Mouse (Mus musculus) heart, embryonic 12.5 days (tissue): ENCODE results near the gene Synj2. TPM values are rescaled to one million over a fixed set of nuclear protein-coding genes. Genes with fewer than 3 reads are reported as not detected.
A peak's percentile ranks its signal among the peaks of the same experiment; 100 is the strongest.

ENCODE experiments used
- ATAC-seq: fragments of 200-750 bp; cut with Nextera tagmentation; 2 replicates; pipeline ENCODE4 v1.8.0; 2017; ENCODE audit warnings: moderate TSS enrichment, moderate library complexity; ENCODE audit not compliant: insufficient number of reproducible peaks, low FRiP score
- H3K27ac ChIP-seq: fragments of 300-500 bp; sonication (generic); 2 replicates; pipeline ENCODE4 v1.5.1; 2016; ENCODE audit warnings: mild to moderate bottlenecking, moderate library complexity; ENCODE audit not compliant: poor library complexity, severe bottlenecking
- H3K27me3 ChIP-seq: fragments of 300-500 bp; sonication (generic); replicated peaks from 2 replicates; pipeline ENCODE4 v1.6.1; 2016; ENCODE audit warnings: mild to moderate bottlenecking, moderate library complexity
- H3K36me3 ChIP-seq: fragments of 300-500 bp; sonication (generic); 2 replicates; pipeline ENCODE4 v1.6.1; 2016; ENCODE audit warnings: mild to moderate bottlenecking, moderate library complexity
- H3K4me1 ChIP-seq: fragments of 300-500 bp; sonication (generic); replicated peaks from 2 replicates; pipeline ENCODE4 v1.6.1; 2016; ENCODE audit warnings: mild to moderate bottlenecking
- H3K4me2 ChIP-seq: fragments of 300-500 bp; sonication (generic); 2 replicates; pipeline ENCODE4 v1.6.1; 2016; ENCODE audit warnings: mild to moderate bottlenecking, moderate library complexity
- H3K4me3 ChIP-seq: fragments of 300-500 bp; sonication (generic); 2 replicates; pipeline ENCODE4 v1.5.1; 2016; ENCODE audit warnings: mild to moderate bottlenecking
- H3K9ac ChIP-seq: fragments of 300-500 bp; sonication (generic); 2 replicates; pipeline ENCODE4 v1.6.1; 2016; ENCODE audit warnings: mild to moderate bottlenecking, moderate library complexity
- H3K9me3 ChIP-seq: fragments of 300-500 bp; sonication (generic); replicated peaks from 2 replicates; pipeline ENCODE4 v1.6.1; 2016; ENCODE audit warnings: mild to moderate bottlenecking, moderate library complexity
- WGBS: fragments of 180-500 bp; shearing (Covaris S2); methylation state at CpG from one replicate; pipeline ENCODE4 v1.1.7; 2016; 5-methylcytosine and 5-hydroxymethylcytosine counted together
- polyA plus RNA-seq: library from polyadenylated mRNA; unstranded; fragments of >200 nt; fragmentation: Nextera tagmentation; extraction: Ambion mirVana; gene quantifications from 2 replicates; pipeline ENCODE4 v1.2.1, GENCODE M21; 2016

The Synj2 gene
- polyA plus RNA-seq, 1 experiment from 2014 or later = 3.9 TPM

DNA sequence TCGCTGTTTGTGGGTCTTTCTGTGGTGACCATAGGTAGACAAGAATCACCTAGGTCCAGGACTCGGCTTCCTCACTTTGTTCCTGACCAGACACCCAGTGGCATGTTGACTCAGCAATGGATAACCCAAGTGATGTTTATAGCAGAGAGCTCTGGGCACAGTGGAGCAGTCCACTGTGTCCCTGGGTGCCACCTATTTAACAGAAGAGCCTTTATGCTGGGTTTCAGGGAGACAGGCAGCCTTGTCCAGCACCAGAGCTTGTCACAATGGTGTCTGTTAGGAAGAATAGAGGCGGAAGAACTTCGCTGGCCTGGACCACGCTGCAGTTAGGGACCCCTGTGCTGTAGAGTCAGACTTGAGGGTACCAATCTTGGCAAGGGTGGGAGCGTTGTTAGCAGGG lies 61.5 kb downstream of the Synj2 start:
- no peak overlapping the region for H3K27ac ChIP-seq
- 90% methylated on average over 6 of the region's 6 CpGs for WGBS
- no peak for ATAC-seq

DNA sequence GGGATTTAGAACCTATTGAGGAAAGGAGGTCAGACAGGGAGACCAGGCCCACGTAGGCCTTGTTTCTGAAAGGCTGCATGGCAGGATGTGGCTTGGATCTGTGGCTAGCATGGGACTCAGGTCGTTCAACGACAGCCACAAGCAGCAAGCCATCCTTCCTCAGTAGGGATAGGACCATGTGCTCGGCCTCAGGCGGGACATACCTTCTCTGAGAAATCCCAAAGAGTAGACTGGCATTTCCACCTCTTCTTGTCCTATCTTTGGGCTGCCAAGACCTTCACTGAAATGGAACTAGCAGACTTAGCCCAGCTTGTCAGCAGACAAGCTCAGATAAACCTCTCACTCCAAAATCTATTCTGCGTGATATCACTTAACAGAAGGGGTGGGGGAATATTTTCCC lies 62.6 kb downstream of the Synj2 start:
- ATAC-seq = no peak
- Histone ChIP-seq H3K9me3 (no peaks in the 10 kb centered on the region), H3K4me3 (no peak overlapping the region), H3K4me1 (peaks cover 73% of the 10 kb centered on the region), H3K4me2 (no peak overlapping the region), H3K27me3 (no peaks in the 10 kb centered on the region), H3K36me3 (0 out of 2 replicates have a peak, but pooled peaks cover 3% of the 10 kb centered on the region), H3K27ac (peak overlapping the region; percentile 12; the same call in 1 of the 2 replicates), H3K9ac (no peak overlapping the region)
- 53% methylated on average over 6 of the region's 6 CpGs for WGBS

More for the DNA sequence above, 61.5 kb downstream of the Synj2 start:
- Histone ChIP-seq H3K9me3 (no peaks in the 10 kb centered on the region), H3K4me1 (peaks cover 73% of the 10 kb centered on the region), H3K36me3 (0 out of 2 replicates have a peak, but pooled peaks cover 3% of the 10 kb centered on the region), H3K4me2 (no peak overlapping the region), H3K4me3 (no peak overlapping the region), H3K9ac (no peak overlapping the region), H3K27me3 (no peaks in the 10 kb centered on the region)

DNA sequence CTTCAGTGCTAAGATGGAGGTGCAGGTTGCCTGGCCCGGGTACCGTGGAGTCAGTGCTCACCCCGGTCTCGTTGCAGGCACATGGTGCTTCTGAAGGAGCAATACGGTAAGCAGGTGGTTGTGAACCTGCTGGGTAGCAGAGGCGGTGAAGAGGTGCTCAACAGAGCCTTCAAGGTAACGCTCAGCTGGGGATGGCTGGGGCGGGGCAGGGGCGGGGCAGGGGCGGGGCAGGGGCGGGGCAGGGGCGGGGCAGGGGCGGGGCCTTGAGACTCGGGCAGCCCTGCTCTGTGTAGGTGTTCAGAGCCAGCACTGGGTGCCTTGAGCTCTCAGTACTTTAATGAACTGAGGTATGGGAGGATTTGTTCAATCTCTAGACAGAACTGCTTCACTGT lies 64.2 kb downstream of the Synj2 start:
- 14% methylated on average over 14 of the region's 14 CpGs for WGBS
- Histone ChIP-seq H3K4me2 (peak overlapping the region; percentile 18; the same call in 1 of the 2 replicates), H3K4me1 (peaks cover 70% of the 10 kb centered on the region), H3K9ac (no peak overlapping the region), H3K27ac (peak overlapping the region; percentile 65; the same call in 1 of the 2 replicates), H3K27me3 (no peaks in the 10 kb centered on the region), H3K4me3 (no peak overlapping the region), H3K36me3 (0 out of 2 replicates have a peak, but pooled peaks cover 12% of the 10 kb centered on the region), H3K9me3 (no peaks in the 10 kb centered on the region)
- ATAC-seq = peak; percentile 41; the same call in 1 of the 2 replicates

DNA sequence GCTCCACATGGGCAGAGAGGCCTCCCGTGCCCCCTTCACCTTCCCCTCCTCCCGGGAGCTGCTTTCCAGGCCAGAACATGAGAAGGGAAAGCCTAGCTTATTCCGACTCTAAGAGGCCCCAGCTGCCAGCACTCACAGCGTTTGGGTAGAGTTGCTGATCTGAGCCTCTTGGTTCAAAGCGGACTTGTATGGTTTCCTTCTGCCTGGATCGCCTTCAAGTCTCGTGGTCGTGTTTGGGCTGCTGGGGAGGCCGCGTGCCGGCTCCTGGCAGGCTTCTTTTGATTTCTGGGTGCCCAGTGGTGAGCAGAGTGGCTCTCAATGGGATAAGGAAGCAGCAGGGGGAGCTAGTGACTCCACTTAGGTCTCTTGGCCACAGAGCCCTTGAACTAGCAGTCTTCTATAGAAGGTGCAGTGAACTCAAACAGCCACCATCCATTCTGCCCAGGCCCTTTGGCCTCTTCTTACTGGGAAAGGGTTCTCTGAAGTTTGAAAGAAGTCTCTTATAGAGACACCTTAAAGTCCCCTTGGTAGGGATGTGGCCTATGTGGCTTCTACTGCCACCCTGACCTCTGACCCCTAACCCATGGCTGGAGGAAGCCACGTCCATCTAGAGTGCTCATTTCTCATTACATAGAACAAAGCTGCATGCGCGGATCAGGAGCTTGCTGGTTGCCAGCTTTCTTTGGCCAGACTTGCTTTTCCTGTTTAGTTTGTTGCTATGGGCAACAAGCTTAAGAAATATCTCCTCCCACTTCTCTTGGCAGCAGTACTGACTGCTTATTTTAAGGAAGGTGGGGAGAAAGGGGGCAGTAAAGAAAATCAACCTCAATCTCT lies 64.8 kb downstream of the Synj2 start:
- Histone ChIP-seq H3K4me2 (peak overlapping the region; percentile 18; the same call in 1 of the 2 replicates), H3K36me3 (peaks cover 18% of the 10 kb centered on the region; the same call in 1 of the 2 replicates), H3K4me3 (no peak overlapping the region), H3K27me3 (no peaks in the 10 kb centered on the region), H3K9ac (no peak overlapping the region), H3K9me3 (no peaks in the 10 kb centered on the region), H3K4me1 (peaks cover 70% of the 10 kb centered on the region), H3K27ac (peak overlapping the region; percentile 65)
- 35% methylated on average over 14 of the region's 14 CpGs for WGBS
- ATAC-seq = peak; percentile 56

DNA sequence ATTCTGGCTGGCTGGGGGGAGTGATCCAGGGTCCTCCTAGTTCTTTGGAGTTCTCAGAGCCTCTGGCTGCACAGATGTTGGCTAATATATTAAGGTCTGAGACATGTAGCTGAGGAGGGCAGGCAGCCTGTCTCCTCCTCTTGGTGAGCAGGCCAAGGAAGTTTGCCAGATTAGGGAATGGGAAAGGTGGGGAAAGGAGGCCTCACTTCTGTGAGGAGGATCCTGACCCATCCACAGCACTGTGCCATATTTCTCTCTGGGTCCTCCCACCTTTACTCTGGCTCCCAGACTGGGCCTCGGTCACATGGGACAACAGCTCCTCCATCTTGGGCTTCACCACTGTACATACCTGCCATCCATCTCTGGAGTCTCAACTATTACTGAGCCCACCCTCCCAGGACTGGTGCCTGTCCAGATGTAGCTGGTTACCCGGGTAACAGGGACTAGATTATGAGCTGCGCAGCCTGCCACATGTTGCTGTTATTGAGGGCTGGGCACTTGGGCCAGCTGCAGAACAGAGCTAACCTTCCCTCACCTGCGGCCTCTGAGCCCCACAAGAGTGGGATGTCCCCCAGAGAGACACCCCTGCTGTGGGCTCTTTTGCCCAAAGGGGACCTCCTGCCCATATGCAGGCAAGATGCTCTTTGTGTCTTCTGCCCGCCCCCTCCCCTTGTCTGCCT lies 66.2 kb downstream of the Synj2 start:
- no peak overlapping the region for H3K9ac ChIP-seq
- H3K27me3 ChIP-seq = no peaks in the 10 kb centered on the region
- 83% methylated on average over 5 of the region's 5 CpGs for WGBS
- no peak overlapping the region for H3K27ac ChIP-seq
- peaks cover 57% of the 10 kb centered on the region for H3K4me1 ChIP-seq
- H3K9me3 ChIP-seq = no peaks in the 10 kb centered on the region
- H3K4me2 ChIP-seq = no peak overlapping the region
- no peak for ATAC-seq
- H3K36me3 ChIP-seq = peaks cover 19% of the 10 kb centered on the region; the same call in 1 of the 2 replicates
- no peak overlapping the region for H3K4me3 ChIP-seq

DNA sequence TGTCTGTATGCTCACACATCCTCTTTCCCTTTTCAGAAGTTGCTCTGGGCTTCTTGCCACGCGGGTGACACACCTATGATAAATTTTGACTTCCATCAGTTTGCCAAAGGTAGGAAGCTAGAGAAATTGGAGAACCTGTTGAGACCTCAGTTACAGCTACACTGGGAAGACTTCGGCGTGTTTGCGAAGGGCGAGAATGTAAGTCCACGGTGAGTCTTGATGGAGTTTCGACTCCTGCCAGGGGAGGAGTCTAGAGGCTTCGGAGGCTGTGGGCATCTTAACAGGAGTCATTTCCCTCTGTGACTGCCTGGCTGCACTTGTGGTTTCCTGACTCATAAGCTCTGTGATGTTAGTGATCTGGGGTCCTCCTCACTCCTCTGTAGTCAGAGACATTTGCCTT lies 66.8 kb downstream of the Synj2 start:
- Histone ChIP-seq H3K36me3 (peaks cover 19% of the 10 kb centered on the region; the same call in 1 of the 2 replicates), H3K4me2 (no peak overlapping the region), H3K9me3 (no peaks in the 10 kb centered on the region), H3K27ac (no peak overlapping the region), H3K4me1 (peaks cover 51% of the 10 kb centered on the region), H3K9ac (no peak overlapping the region), H3K27me3 (no peaks in the 10 kb centered on the region), H3K4me3 (no peak overlapping the region)
- no peak for ATAC-seq
- WGBS = 74% methylated on average over 9 of the region's 9 CpGs

DNA sequence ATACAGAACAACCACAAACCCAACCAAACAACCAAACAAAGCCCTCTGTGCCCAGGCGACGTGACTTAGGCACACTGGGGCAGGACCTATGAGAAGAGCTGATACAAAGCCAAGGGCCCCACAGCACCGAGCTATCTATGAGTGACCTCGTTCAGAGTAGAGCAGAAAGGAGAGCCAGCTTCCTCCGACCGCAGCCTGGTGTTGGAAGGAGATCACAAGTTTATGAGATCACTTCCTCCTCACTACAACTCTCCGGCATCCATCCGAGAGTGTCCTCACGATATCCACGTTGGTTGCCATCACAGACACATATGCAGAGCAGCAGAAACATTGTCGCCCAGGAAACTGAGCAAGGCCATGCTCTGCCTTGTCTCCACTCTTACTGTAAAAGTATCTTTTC lies 67.5 kb downstream of the Synj2 start:
- Histone ChIP-seq H3K4me1 (peaks cover 51% of the 10 kb centered on the region), H3K27me3 (no peaks in the 10 kb centered on the region), H3K9ac (no peak overlapping the region), H3K4me3 (no peak overlapping the region), H3K4me2 (no peak overlapping the region), H3K9me3 (no peaks in the 10 kb centered on the region), H3K27ac (no peak overlapping the region), H3K36me3 (peaks cover 16% of the 10 kb centered on the region; the same call in 1 of the 2 replicates)
- ATAC-seq = no peak
- 53% methylated on average over 11 of the region's 11 CpGs for WGBS

DNA sequence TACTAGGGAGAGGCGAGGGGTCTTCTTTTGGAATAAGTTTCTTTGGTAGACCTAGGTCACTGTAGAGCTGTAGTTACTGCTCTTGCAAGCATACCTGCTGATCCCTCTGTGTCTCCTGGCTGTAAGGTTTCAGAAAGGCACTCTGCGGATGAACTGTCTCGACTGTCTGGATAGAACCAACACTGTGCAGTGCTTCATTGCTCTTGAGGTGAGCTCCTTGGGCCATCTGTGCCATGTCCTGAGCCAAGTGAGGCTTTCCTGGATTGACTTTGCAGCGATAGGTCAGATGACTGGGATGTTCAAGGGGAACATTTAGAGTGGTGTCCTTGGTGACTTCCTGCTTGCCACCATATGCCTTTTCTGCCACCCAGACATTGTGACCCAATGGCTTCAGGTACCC lies 68.5 kb downstream of the Synj2 start:
- H3K36me3 ChIP-seq = peaks cover 16% of the 10 kb centered on the region; the same call in 1 of the 2 replicates
- 85% methylated on average over 4 of the region's 4 CpGs for WGBS
- no peak overlapping the region for H3K4me3 ChIP-seq
- H3K9me3 ChIP-seq = no peaks in the 10 kb centered on the region
- no peak overlapping the region for H3K9ac ChIP-seq
- H3K4me1 ChIP-seq = peaks cover 55% of the 10 kb centered on the region
- no peaks in the 10 kb centered on the region for H3K27me3 ChIP-seq
- no peak for ATAC-seq
- no peak overlapping the region for H3K27ac ChIP-seq
- H3K4me2 ChIP-seq = no peak overlapping the region

DNA sequence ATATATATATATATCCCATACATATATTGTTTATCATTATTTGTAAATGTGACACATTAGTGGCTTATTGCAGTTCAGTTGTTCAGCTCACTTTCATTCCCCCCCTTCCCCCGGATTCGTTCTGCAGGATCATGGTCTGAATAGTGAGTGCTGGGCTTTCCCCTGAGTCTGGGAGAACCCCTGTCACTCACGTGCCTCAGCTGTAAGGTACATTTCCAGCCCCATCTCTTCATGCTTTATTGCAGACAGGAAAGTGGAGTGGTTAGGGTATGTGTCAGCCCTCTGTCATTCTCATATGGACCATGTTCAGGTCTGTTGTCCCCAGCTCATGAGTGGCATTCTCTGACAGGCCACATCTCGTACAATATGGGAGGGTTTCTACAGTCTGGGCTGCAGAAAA lies 72.0 kb downstream of the Synj2 start:
- H3K27ac ChIP-seq = no peak overlapping the region
- peaks cover 16% of the 10 kb centered on the region; the same call in 1 of the 2 replicates for H3K36me3 ChIP-seq
- no peak for ATAC-seq
- H3K9me3 ChIP-seq = no peaks in the 10 kb centered on the region
- 67% methylated on average over 4 of the region's 4 CpGs for WGBS
- H3K4me1 ChIP-seq = peaks cover 46% of the 10 kb centered on the region
- no peak overlapping the region for H3K9ac ChIP-seq
- H3K27me3 ChIP-seq = no peaks in the 10 kb centered on the region
- H3K4me2 ChIP-seq = no peak overlapping the region
- H3K4me3 ChIP-seq = no peak overlapping the region

DNA sequence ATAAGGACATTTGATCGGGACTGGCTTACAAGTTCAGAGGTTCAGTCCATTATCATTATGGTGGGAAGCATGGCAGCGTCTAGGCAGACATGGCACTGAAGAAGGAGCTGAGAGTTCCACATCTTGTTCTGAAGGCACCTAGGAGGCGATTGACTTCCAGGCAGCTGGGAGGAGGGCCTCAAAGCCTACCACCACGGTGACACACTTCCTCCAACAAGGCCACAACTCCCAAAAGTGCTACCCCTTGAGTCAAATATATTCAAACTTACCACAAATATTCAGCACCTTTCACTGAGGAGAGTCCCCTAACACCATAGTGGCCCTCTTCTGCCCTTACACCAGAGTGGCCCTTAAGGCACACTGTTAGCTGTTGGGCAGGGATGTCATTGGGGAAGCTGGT lies 73.9 kb downstream of the Synj2 start:
- Histone ChIP-seq H3K4me3 (no peak overlapping the region), H3K36me3 (peaks cover 9% of the 10 kb centered on the region; the same call in 1 of the 2 replicates), H3K27me3 (no peaks in the 10 kb centered on the region), H3K4me1 (peaks cover 38% of the 10 kb centered on the region), H3K9me3 (no peaks in the 10 kb centered on the region), H3K4me2 (no peak overlapping the region), H3K27ac (no peak overlapping the region), H3K9ac (no peak overlapping the region)
- ATAC-seq = no peak
- whole genome bisulfite sequencing = 85% methylated on average over 4 of the region's 4 CpGs

DNA sequence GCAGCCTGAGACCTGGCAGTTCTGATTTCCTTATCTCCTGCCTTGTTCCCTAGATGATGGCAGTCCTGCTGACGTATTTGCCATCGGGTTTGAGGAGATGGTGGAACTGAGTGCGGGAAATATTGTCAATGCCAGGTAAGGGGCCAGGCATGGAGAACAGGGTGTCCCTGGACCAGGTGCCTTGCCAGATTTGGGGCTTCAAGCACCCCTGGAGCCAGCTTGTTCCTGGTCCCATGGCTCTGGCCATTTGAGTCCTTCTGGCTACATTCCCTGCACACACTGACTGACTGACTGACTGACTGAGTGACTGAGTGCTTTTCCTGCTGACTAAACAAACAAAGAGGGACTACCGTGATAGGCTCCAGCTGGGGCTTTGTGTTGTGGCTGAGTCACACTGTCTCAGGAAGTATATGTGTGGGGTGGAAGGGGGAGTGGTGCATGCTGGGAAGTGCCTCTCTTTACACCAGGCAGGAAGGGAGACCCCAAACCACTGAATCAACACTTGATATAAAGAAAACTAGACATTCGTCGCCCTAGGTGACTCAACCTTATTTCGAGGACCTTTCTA lies 75.2 kb downstream of the Synj2 start:
- WGBS = 39% methylated on average over 7 of the region's 7 CpGs
- Histone ChIP-seq H3K27me3 (no peaks in the 10 kb centered on the region), H3K27ac (peak overlapping the region; percentile 5; the same call in 1 of the 2 replicates), H3K9me3 (no peaks in the 10 kb centered on the region), H3K4me1 (peaks cover 43% of the 10 kb centered on the region), H3K4me3 (no peak overlapping the region), H3K4me2 (no peak overlapping the region), H3K36me3 (no peaks in the 10 kb centered on the region), H3K9ac (no peak overlapping the region)
- ATAC-seq = peak; percentile 66
